Mouse (Mus musculus) CH12.LX (cell line): ENCODE data around the gene Socs7.
"Not testable (repeated sequence)": the region's sequence is repeated elsewhere in the genome, so short reads cannot be mapped to it uniquely, and the experiment has no call there.

Experiments used
- CTCF ChIP-seq, 2 experiments: IDR thresholded peaks in 1 of 2; conservative IDR thresholded peaks in 1 of 2; 2 replicates each; pipeline ENCODE4 v1.5.1; 2011 to 2012; ENCODE audit warnings: low read depth in 2 of 2, low read length in 2 of 2, improper control_type of control experiment in 1 of 2, inconsistent platforms in 1 of 2, mild to moderate bottlenecking in 1 of 2, moderate library complexity in 1 of 2
- EP300 ChIP-seq: IDR thresholded peaks from 2 replicates; pipeline ENCODE4 v1.6.1; 2011; ENCODE audit warnings: low read length, improper control_type of control experiment
- TBP ChIP-seq: conservative IDR thresholded peaks from 2 replicates; pipeline ENCODE4 v1.6.1; 2011; ENCODE audit warnings: low read depth, low read length, improper control_type of control experiment

DNA sequence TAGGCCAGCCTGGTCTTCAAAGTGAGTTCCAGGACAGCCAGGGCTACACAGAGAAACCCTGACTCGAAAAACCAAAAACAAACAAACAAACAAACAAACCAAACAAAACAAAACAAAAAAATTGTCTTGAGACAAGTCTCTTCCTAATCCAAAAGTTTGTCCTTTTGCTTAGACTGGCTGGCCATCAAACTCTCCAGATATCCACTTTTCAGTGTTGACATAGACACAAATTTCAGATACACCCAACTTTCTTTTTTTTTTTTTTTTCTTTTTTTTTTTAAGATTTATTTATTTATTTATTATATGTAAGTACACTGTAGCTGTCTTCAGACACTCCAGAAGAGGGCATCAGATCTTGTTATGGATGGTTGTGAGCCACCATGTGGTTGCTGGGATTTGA lies 49.5 kb upstream of the Socs7 start:
- not testable (repeated sequence) for TF ChIP-seq EP300; CTCF (conservative IDR thresholded peaks at IDR 0.05 in 1 of 2, IDR thresholded peaks at IDR 0.05 in 1 of 2; ENCODE audit: low read depth in 2 of 2, low read length in 2 of 2); TBP
